Mouse (Mus musculus) ES-E14 (cell line): Measurements from ENCODE around the gene Ablim1. TPM values are rescaled to one million over a fixed set of nuclear protein-coding genes. Genes with fewer than 3 reads are reported as not detected.

Source experiments
- DNase-seq: peaks from one replicate; pipeline ENCODE4 v3.0.0-alpha.2; 2013; ENCODE audit warnings: low read depth, low spot score
- H3K27ac ChIP-seq: 2 replicates; pipeline ENCODE4 v1.5.1; 2012; ENCODE audit warnings: low read depth, mild to moderate bottlenecking, low read length, moderate library complexity, mixed read lengths; ENCODE audit not compliant: poor library complexity, insufficient read depth, severe bottlenecking
- H3K36me3 ChIP-seq: 2 replicates; pipeline ENCODE4 v1.6.1; 2012; ENCODE audit warnings: mild to moderate bottlenecking, low read length, moderate library complexity, mixed read lengths; ENCODE audit not compliant: control insufficient read depth, poor library complexity, insufficient read depth, severe bottlenecking
- H3K4me1 ChIP-seq, 2 experiments: fragments of 150-350 bp in 1 of 2; sonication (generic) in 1 of 2; 2 replicates each; pipeline ENCODE4 v1.6.1; 2012; ENCODE audit warnings: low read length in 2 of 2, mild to moderate bottlenecking in 1 of 2, mixed read lengths in 1 of 2; ENCODE audit not compliant: control insufficient read depth in 2 of 2, insufficient read depth in 2 of 2, poor library complexity in 1 of 2
- H3K4me3 ChIP-seq, 2 experiments: fragments of 150-350 bp in 1 of 2; sonication (generic) in 1 of 2; 2 replicates each; pipeline ENCODE4 v1.5.1; 2012; ENCODE audit warnings: low read length in 2 of 2, low read depth in 1 of 2, mild to moderate bottlenecking in 1 of 2, mixed read lengths in 1 of 2; ENCODE audit not compliant: insufficient read depth in 1 of 2, poor library complexity in 1 of 2, severe bottlenecking in 1 of 2
- H3K9ac ChIP-seq: 2 replicates; pipeline ENCODE4 v1.6.1; 2012; ENCODE audit warnings: low read depth, mild to moderate bottlenecking, low read length, mixed read lengths; ENCODE audit not compliant: poor library complexity, insufficient read depth, severe bottlenecking
- H3K9me3 ChIP-seq: fragments of 150-350 bp; sonication (generic); 2 replicates; pipeline ENCODE4 v1.6.1; 2012; ENCODE audit warnings: low read depth, mild to moderate bottlenecking, low read length; ENCODE audit not compliant: control insufficient read depth, insufficient read depth
- CHD2 ChIP-seq: IDR thresholded peaks from 2 replicates; pipeline ENCODE4 v1.6.1; 2014; ENCODE audit warnings: mild to moderate bottlenecking, low read depth, low read length, inconsistent platforms
- HCFC1 ChIP-seq: IDR thresholded peaks from 2 replicates; pipeline ENCODE4 v1.6.1; 2012; ENCODE audit warnings: low read length, inconsistent platforms, borderline replicate concordance; ENCODE audit not compliant: insufficient read depth
- MAFK ChIP-seq: IDR thresholded peaks from 2 replicates; pipeline ENCODE4 v1.6.1; 2014; ENCODE audit warnings: mild to moderate bottlenecking, low read depth, low read length, inconsistent platforms; ENCODE audit not compliant: insufficient read depth
- ZC3H11A ChIP-seq: IDR thresholded peaks from 2 replicates; pipeline ENCODE4 v1.6.1; 2012; ENCODE audit warnings: low read depth, mild to moderate bottlenecking, inconsistent platforms, low read length, borderline replicate concordance
- ZNF384 ChIP-seq: IDR thresholded peaks from 2 replicates; pipeline ENCODE4 v1.6.1; 2012; ENCODE audit warnings: low read depth, low read length, inconsistent platforms
- in situ Hi-C, 2 experiments: fragments of 600-800 bp; cut with MboI; formaldehyde crosslinking; loops; one replicate each; pipeline ENCODE4 v1.15.1; 2025; ENCODE audit warnings: low sequenced_read_pairs in 2 of 2, inconsistent platforms in 1 of 2; ENCODE audit not compliant: unreplicated experiment in 2 of 2
- total RNA-seq: library from RNA; depleted of rRNA; stranded (reverse); fragments of 300-350 nt; gene quantifications from 2 replicates; pipeline ENCODE4 v1.2.3, GENCODE M21; 2012

Gene Ablim1
- total RNA-seq, 1 experiment = 5.4 TPM

DNA sequence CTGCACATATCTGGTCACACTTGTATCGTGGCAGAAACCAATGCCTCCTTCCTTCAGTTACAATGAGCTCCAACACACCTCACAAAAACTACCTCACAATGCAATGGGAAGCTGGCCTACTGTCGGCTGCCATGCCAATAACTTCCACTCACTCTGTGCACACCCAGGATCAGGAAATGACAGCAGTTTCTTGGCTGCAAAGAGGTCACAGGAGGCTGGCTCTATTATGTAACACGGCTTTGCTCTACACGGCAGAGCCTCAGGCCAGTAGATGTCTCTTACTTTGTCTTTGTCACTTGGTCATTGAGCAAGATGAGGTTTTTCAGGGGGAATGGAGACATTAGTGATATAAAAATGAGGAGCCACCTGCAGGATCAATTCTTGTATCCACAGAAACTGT lies 126.2 kb downstream of the Ablim1 start:
- TF ChIP-seq ZC3H11A (no peak), ZNF384 (no peak), MAFK (no peak), CHD2 (no peak), HCFC1 (no peak)
- Histone ChIP-seq H3K27ac (no peak overlapping the region), H3K9me3 (no peaks in the 10 kb centered on the region), H3K4me1 (peaks cover 0 to 5% of the 10 kb centered on the region in 2 experiments; a peak in 1 of 4 replicates), H3K4me3 (no peak overlapping the region), H3K9ac (no peak overlapping the region), H3K36me3 (no peaks in the 10 kb centered on the region)
- in situ Hi-C loops = no loop called here
- no peak for DNase-seq

DNA sequence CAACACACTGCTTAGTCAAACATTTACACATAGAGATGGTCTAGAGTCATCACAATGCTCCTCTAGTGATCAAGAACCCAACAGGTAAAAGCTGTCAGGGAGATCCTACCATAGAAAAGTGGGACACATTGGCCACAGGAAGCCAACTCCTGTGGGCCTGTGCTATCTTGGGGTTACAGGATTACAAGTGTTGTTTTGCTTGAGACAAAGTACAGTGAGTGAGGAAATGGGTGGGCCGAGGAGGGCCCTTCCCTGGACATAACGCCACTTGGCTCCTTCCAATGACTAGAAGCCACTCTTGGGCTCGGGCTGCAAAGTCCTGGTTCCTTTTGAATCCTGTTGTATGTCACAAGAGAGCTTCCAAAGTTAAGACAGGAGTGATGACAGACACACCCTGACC lies 129.7 kb downstream of the Ablim1 start:
- Histone ChIP-seq H3K9ac (no peak overlapping the region), H3K4me3 (no peak overlapping the region), H3K9me3 (no peaks in the 10 kb centered on the region), H3K36me3 (no peaks in the 10 kb centered on the region), H3K4me1 (peaks cover 0 to 9% of the 10 kb centered on the region in 2 experiments; a peak in 1 of 4 replicates), H3K27ac (no peak overlapping the region)
- TF ChIP-seq ZNF384 (no peak), HCFC1 (no peak), MAFK (no peak), CHD2 (no peak), ZC3H11A (no peak)
- in situ Hi-C loops = no loop called here
- no peak for DNase-seq

- DNase-seq = no peak
Observed at GRCm38 (mm10) chr19:57182938-57183720, 131.6 kb downstream of the Ablim1 start.

DNA sequence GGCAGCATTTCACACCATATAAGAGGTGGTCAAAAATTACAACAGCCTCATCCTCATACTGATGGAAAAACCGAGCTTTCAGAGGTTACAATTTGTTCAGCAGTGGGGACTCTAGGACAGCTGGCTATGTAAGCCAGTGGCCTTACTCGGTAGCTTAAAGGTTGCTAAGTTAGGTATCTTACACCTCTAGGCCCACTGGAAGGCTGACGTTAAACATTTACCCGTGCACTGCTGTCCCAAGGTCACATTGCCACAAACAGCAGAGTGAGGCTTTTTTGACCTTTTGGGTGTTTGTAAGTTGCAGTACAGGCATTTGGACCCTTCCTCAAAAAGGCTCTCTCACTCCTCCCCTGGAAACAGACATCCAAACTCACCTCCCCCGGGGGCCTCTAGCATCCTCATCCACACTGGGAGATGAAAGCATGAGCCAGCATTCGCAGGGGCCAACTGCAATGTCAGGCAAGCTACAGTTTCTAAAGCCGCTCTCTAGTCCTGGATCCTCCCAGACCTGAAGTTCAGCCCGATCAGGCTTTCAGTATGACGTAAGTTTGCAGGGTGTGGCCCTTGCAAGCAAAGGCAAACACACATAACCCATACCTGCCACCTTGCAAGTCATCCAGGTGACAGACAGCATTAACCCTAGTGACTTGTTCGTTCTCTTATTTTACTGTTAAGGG lies 132.7 kb downstream of the Ablim1 start:
- in situ Hi-C loops = no loop called here
- H3K27ac ChIP-seq = no peak overlapping the region
- H3K9me3 ChIP-seq = no peaks in the 10 kb centered on the region
- no peak for DNase-seq
- H3K36me3 ChIP-seq = no peaks in the 10 kb centered on the region
- TF ChIP-seq CHD2 (no peak), ZC3H11A (no peak), ZNF384 (no peak), MAFK (no peak), HCFC1 (no peak)
- H3K4me3 ChIP-seq = no peak overlapping the region
- no peak overlapping the region for H3K9ac ChIP-seq
- peaks cover 0 to 9% of the 10 kb centered on the region in 2 experiments; a peak in 1 of 4 replicates for H3K4me1 ChIP-seq

More at GRCm38 (mm10) chr19:57182938-57183720, 131.6 kb downstream of the Ablim1 start:
- TF ChIP-seq ZNF384 = no peak
- no peak for TF ChIP-seq ZC3H11A
- no peak for TF ChIP-seq HCFC1
- Histone ChIP-seq H3K36me3 (no peaks in the 10 kb centered on the region), H3K4me1 (peaks cover 0 to 9% of the 10 kb centered on the region in 2 experiments; a peak in 1 of 4 replicates), H3K27ac (no peak overlapping the region), H3K4me3 (no peak overlapping the region), H3K9me3 (no peaks in the 10 kb centered on the region), H3K9ac (no peak overlapping the region)
- in situ Hi-C loops = no loop called here
